Mouse (Mus musculus) stomach, postnatal 0 days (tissue): ENCODE results near the gene Cers6.

Experiments
- CTCF ChIP-seq: IDR thresholded peaks from 2 replicates; pipeline ENCODE4 v1.5.1; 2016; ENCODE audit warnings: antibody characterized with exemption, low read depth, mild to moderate bottlenecking, moderate library complexity
- EP300 ChIP-seq: optimal IDR thresholded peaks from 2 replicates; pipeline ENCODE3; 2016; ENCODE audit warnings: antibody characterized with exemption

GRCm38 (mm10) chr2:69011392-69011791, 150.2 kb downstream of the Cers6 start:
- no peak for TF ChIP-seq EP300
- TF ChIP-seq CTCF: no peak
